Comparison of ENCODE assay signal across 11 mouse cellular contexts in the genomic region with DNA sequence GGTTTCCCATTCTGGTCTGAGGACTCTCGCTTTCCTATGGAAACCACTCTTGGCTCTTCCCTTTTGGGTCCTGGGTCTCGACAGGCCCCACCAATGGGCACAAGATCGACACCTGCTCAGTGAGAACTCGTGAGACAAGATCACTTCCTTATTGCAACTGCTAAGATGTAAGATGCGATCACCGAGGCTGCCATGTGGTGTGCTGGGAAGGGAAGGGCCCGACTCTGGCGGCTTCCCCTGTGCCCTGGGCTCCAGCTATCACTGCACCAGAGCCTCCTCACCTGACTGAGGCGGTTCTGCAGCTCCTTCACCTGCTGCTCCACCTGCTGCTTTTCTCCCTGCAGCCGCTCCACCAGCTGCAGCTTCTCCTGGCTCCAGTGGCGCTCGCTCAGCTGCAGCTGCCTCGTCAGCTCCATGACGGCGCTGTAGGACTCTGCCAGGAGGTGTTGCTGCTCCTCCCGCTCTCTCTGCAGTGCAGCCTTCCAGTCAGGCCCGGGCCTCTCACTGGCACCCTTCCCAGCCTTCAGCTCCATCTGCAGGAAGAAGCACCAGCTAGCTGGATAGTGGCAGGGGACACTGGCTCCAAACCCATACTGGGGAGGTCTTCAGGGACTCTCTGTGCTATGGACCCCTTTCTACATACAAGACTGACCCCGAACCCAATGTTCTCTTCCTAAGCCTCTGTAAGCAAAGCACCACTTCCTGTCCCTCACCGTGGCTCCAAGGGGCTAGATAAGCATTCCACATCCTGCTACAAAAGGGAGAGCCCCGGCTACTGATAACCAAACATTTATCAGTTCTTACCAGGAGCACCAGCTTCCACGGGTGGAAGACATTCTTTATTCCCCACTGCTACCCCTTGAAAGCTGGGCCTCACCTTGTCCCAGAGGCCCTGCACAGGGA. TPM values are rescaled to one million over a fixed set of nuclear protein-coding genes. Genes with fewer than 3 reads are reported as not detected.
DNase-seq lines count a peak whose midpoint lies in the region; ATAC-seq lines count a peak whose summit lies in the region.
"Had no signal": no experiment of that assay in that cellular context is flagged by ENCODE, and none has a peak within 500 bp of the region (broad histone marks: within the 10 kb centered on the region; RNA-seq: fewer than 3 reads in every experiment).

No protein-coding gene starts in this region.

- H3K9ac ChIP-seq in heart, embryonic 12.5 days: 0 out of 2 replicates have a peak overlapping the region, but pooled peaks have one; percentile 25
- peak overlapping the region; percentile 76 for H3K9ac ChIP-seq in liver, embryonic 11.5 days (ENCODE audit: low read depth, low read length)
- H3K9ac ChIP-seq: embryonic facial prominence, embryonic 15.5 days; limb, embryonic 13.5 days had no signal

- H3K27ac ChIP-seq in heart, embryonic 12.5 days (ENCODE audit: poor library complexity, severe bottlenecking): peak overlapping the region; percentile 79
- H3K27ac ChIP-seq in liver, embryonic 11.5 days (ENCODE audit: low read depth, low read length): peak overlapping the region; percentile 95
- H3K27ac ChIP-seq: embryonic facial prominence, embryonic 15.5 days; limb, embryonic 13.5 days had no signal

- peak; percentile 66 for ATAC-seq in heart, embryonic 12.5 days (ENCODE audit: insufficient number of reproducible peaks, low FRiP score)
- ATAC-seq in liver, embryonic 11.5 days (replicated peaks; ENCODE audit: low FRiP score): peak; percentile 85

- H3K4me1 ChIP-seq in heart, embryonic 12.5 days (replicated peaks): peaks cover 19% of the 10 kb centered on the region
- H3K4me1 ChIP-seq in liver, embryonic 11.5 days (replicated peaks; ENCODE audit: control insufficient read depth, insufficient read depth, low read length): peaks cover 24% of the 10 kb centered on the region
- H3K4me1 ChIP-seq: embryonic facial prominence, embryonic 15.5 days; limb, embryonic 13.5 days had no signal

- H3K4me2 ChIP-seq in heart, embryonic 12.5 days: peak overlapping the region; percentile 38
- peak overlapping the region; percentile 72 for H3K4me2 ChIP-seq in liver, embryonic 11.5 days
- H3K4me2 ChIP-seq: embryonic facial prominence, embryonic 15.5 days; limb, embryonic 13.5 days had no signal

- DNase-seq in gastrocnemius, postnatal 25 days: peak; percentile 38
- no peak for DNase-seq in gastrocnemius, postnatal 36 days
- DNase-seq in cerebellum, adult 11 months: peak; percentile 83
- DNase-seq in liver, embryonic 11.5 days (ENCODE audit: low spot score): peak; percentile 68
- no peak for DNase-seq in urinary bladder, postnatal 36 days (ENCODE audit: low spot score in 2 of 2)
- DNase-seq in kidney, adult 18-20 months: no peak
- DNase-seq in thymus, postnatal 4 days: no peak

- intact Hi-C loops in gastrocnemius, postnatal 36 days (cut with DNase I): no loop called here

- H3K27me3 ChIP-seq in heart, embryonic 12.5 days (replicated peaks): no peaks in the 10 kb centered on the region
- no peaks in the 10 kb centered on the region for H3K27me3 ChIP-seq in liver, embryonic 11.5 days (replicated peaks; ENCODE audit: control insufficient read depth, insufficient read depth, low read length)
- H3K27me3 ChIP-seq: embryonic facial prominence, embryonic 15.5 days; limb, embryonic 13.5 days had no signal

- peaks cover 98% of the 10 kb centered on the region for H3K36me3 ChIP-seq in heart, embryonic 12.5 days
- peaks cover 66% of the 10 kb centered on the region for H3K36me3 ChIP-seq in liver, embryonic 11.5 days (ENCODE audit: control insufficient read depth, insufficient read depth, low read length)

- H3K4me3 ChIP-seq in heart, embryonic 12.5 days: no peak overlapping the region
- H3K4me3 ChIP-seq in liver, embryonic 11.5 days (ENCODE audit: low read depth, low read length): peak overlapping the region; percentile 57
- H3K4me3 ChIP-seq: embryonic facial prominence, embryonic 15.5 days; limb, embryonic 13.5 days had no signal

- WGBS in heart, embryonic 12.5 days: 55% methylated on average over 21 of the region's 21 CpGs
- 45% methylated on average over 21 of the region's 21 CpGs for WGBS in liver, embryonic 11.5 days

- peaks cover 13% of the 10 kb centered on the region for H3K9me3 ChIP-seq in heart, embryonic 12.5 days (replicated peaks)
- H3K9me3 ChIP-seq in liver, embryonic 11.5 days (ENCODE audit: control insufficient read depth, low read length): peaks cover 7% of the 10 kb centered on the region

RNA-seq across cellular contexts. Expression of a gene that starts 20.4 kb away (rescaled TPM):
- total RNA-seq in gastrocnemius, postnatal 25 days (2021): 1 to 10 TPM; 1.2 to 1.9 TPM
- total RNA-seq in gastrocnemius, postnatal 36 days (2021): 1 to 10 TPM; 1.2 to 1.3 TPM
- 39.1 and 41.0 TPM in 2 replicates for polyA plus RNA-seq in heart, embryonic 12.5 days (2016; fragmentation: Nextera tagmentation; extraction: Ambion mirVana)
- polyA plus RNA-seq in liver, embryonic 11.5 days (2014; fragmentation: Nextera tagmentation; extraction: Ambion mirVana): 45.0 and 45.7 TPM in 2 replicates

RNA-seq across cellular contexts. Expression of a gene that starts 35.5 kb away (rescaled TPM):
- total RNA-seq in gastrocnemius, postnatal 25 days (2021): 10 to 100 TPM; 22.7 to 28.2 TPM
- total RNA-seq in gastrocnemius, postnatal 36 days (2021): 10 to 100 TPM; 25.1 TPM
- 31.3 and 32.3 TPM in 2 replicates for polyA plus RNA-seq in heart, embryonic 12.5 days (2016; fragmentation: Nextera tagmentation; extraction: Ambion mirVana)
- 58.9 and 68.3 TPM in 2 replicates for polyA plus RNA-seq in liver, embryonic 11.5 days (2014; fragmentation: Nextera tagmentation; extraction: Ambion mirVana)

RNA-seq across cellular contexts. Expression of a gene that starts 51.7 kb away (rescaled TPM):
- 1 to 10 TPM; 4.5 to 5.0 TPM for total RNA-seq in gastrocnemius, postnatal 25 days (2021)
- 1 to 10 TPM; 3.9 to 4.1 TPM for total RNA-seq in gastrocnemius, postnatal 36 days (2021)
- 4.5 and 5.2 TPM in 2 replicates for polyA plus RNA-seq in heart, embryonic 12.5 days (2016; fragmentation: Nextera tagmentation; extraction: Ambion mirVana)
- 4.0 and 5.3 TPM in 2 replicates for polyA plus RNA-seq in liver, embryonic 11.5 days (2014; fragmentation: Nextera tagmentation; extraction: Ambion mirVana)

RNA-seq across cellular contexts. Expression of a gene that starts 59.5 kb away (rescaled TPM):
- not detected for total RNA-seq in gastrocnemius, postnatal 25 days (2021)
- total RNA-seq in gastrocnemius, postnatal 36 days (2021): not detected
- not detected in 2 replicates for polyA plus RNA-seq in heart, embryonic 12.5 days (2016; fragmentation: Nextera tagmentation; extraction: Ambion mirVana)
- polyA plus RNA-seq in liver, embryonic 11.5 days (2014; fragmentation: Nextera tagmentation; extraction: Ambion mirVana): not detected in 2 replicates
- polyA plus RNA-seq: embryonic facial prominence, embryonic 15.5 days; limb, embryonic 13.5 days; spleen, adult 2 months had no signal

Comparison
In these comparisons a context has a peak if more than half of its experiments do, and no peak if none do; other contexts are left out.
1. DNase-seq: peak in gastrocnemius, postnatal 25 days (single experiment), cerebellum, adult 11 months (single experiment) and liver, embryonic 11.5 days (single experiment); none in gastrocnemius, postnatal 36 days (0 of 2), urinary bladder, postnatal 36 days (0 of 2), kidney, adult 18-20 months (single experiment) and thymus, postnatal 4 days (single experiment).